Mouse (Mus musculus) thymus, adult 2 months (tissue): ENCODE measurements around the gene Spata13.

Experiments used
- CTCF ChIP-seq: fragments of 200-500 bp; IDR thresholded peaks from 2 replicates; pipeline ENCODE4 v1.5.1; 2012; ENCODE audit warnings: mild to moderate bottlenecking, control low read depth, low read length, moderate library complexity, borderline replicate concordance; ENCODE audit not compliant: control insufficient read depth, poor library complexity, insufficient read depth; ENCODE audit errors: extremely low read depth
- POLR2A ChIP-seq: fragments of 200-500 bp; IDR thresholded peaks from 2 replicates; pipeline ENCODE4 v1.6.1; 2012; ENCODE audit warnings: mild to moderate bottlenecking, low read length, control low read depth, moderate library complexity; ENCODE audit not compliant: control insufficient read depth, poor library complexity, insufficient read depth; ENCODE audit errors: extremely low read depth

GRCm38 (mm10) chr14:60749880-60750279 lies 116.1 kb downstream of the Spata13 start:
- no peak for TF ChIP-seq CTCF
- no peak for TF ChIP-seq POLR2A
